Mouse (Mus musculus) forebrain, embryonic 15.5 days (tissue): ENCODE data around the gene Cd63. TPM values are rescaled to one million over a fixed set of nuclear protein-coding genes. Genes with fewer than 3 reads are reported as not detected.
A peak's percentile ranks its signal among the peaks of the same experiment; 100 is the strongest.

Experiments used
- ATAC-seq: fragments of 200-750 bp; cut with Nextera tagmentation; replicated peaks from 2 replicates; pipeline ENCODE4 v1.8.0; 2017; ENCODE audit warnings: mild to moderate bottlenecking, moderate TSS enrichment, moderate library complexity
- H3K27ac ChIP-seq: fragments of 300-500 bp; sonication (generic); replicated peaks from 2 replicates; pipeline ENCODE4 v1.5.1; 2015; ENCODE audit warnings: mild to moderate bottlenecking, inconsistent platforms
- H3K27me3 ChIP-seq: fragments of 300-500 bp; sonication (generic); 2 replicates; pipeline ENCODE4 v1.6.1; 2015; ENCODE audit warnings: inconsistent platforms
- H3K36me3 ChIP-seq: fragments of 300-500 bp; sonication (generic); 2 replicates; pipeline ENCODE4 v1.6.1; 2015; ENCODE audit warnings: mild to moderate bottlenecking, inconsistent platforms
- H3K4me1 ChIP-seq: fragments of 300-500 bp; sonication (generic); 2 replicates; pipeline ENCODE4 v1.6.1; 2015; ENCODE audit warnings: inconsistent platforms
- H3K4me2 ChIP-seq: fragments of 300-500 bp; sonication (generic); replicated peaks from 2 replicates; pipeline ENCODE4 v1.6.1; 2015; ENCODE audit warnings: mild to moderate bottlenecking, inconsistent platforms
- H3K4me3 ChIP-seq: fragments of 300-500 bp; sonication (generic); 2 replicates; pipeline ENCODE4 v1.5.1; 2015; ENCODE audit warnings: mild to moderate bottlenecking, inconsistent platforms
- H3K9ac ChIP-seq: fragments of 300-500 bp; sonication (generic); replicated peaks from 2 replicates; pipeline ENCODE4 v1.6.1; 2015; ENCODE audit warnings: mild to moderate bottlenecking, inconsistent platforms
- H3K9me3 ChIP-seq: fragments of 300-500 bp; sonication (generic); 2 replicates; pipeline ENCODE4 v1.6.1; 2016; ENCODE audit warnings: inconsistent platforms
- WGBS: fragments of 180-500 bp; shearing (Covaris S2); methylation state at CpG from one replicate; pipeline ENCODE4 v1.1.7; 2015; ENCODE audit warnings: mixed read lengths; 5-methylcytosine and 5-hydroxymethylcytosine counted together
- polyA plus RNA-seq: library from polyadenylated mRNA; unstranded; fragments of >200 nt; fragmentation: Nextera tagmentation; extraction: Ambion mirVana; gene quantifications from 2 replicates; pipeline ENCODE4 v1.2.1, GENCODE M21; 2015

Cd63 gene
- polyA plus RNA-seq, 1 experiment from 2014 or later = 142 TPM

GRCm38 (mm10) chr10:128933976-128934721, 33.4 kb downstream of the Cd63 start:
- Histone ChIP-seq H3K9me3 (no peaks in the 10 kb centered on the region), H3K36me3 (no peaks in the 10 kb centered on the region), H3K4me2 (peak overlapping the region; percentile 86), H3K27ac (no peak overlapping the region), H3K4me3 (peak overlapping the region; percentile 46), H3K9ac (peak overlapping the region; percentile 38), H3K27me3 (peaks cover 54% of the 10 kb centered on the region), H3K4me1 (peaks cover 20% of the 10 kb centered on the region)
- WGBS = 2% methylated on average over 21 of the region's 21 CpGs
- no peak for ATAC-seq

GRCm38 (mm10) chr10:128934997-128935787, 34.4 kb downstream of the Cd63 start:
- no peak overlapping the region for H3K27ac ChIP-seq
- 69% methylated on average over 7 of the region's 7 CpGs for WGBS
- H3K4me3 ChIP-seq = no peak overlapping the region
- H3K4me2 ChIP-seq = no peak overlapping the region
- no peaks in the 10 kb centered on the region for H3K9me3 ChIP-seq
- H3K36me3 ChIP-seq = no peaks in the 10 kb centered on the region
- no peak overlapping the region for H3K9ac ChIP-seq
- H3K27me3 ChIP-seq = peaks cover 53% of the 10 kb centered on the region
- ATAC-seq = no peak
- peaks cover 14% of the 10 kb centered on the region for H3K4me1 ChIP-seq

DNA sequence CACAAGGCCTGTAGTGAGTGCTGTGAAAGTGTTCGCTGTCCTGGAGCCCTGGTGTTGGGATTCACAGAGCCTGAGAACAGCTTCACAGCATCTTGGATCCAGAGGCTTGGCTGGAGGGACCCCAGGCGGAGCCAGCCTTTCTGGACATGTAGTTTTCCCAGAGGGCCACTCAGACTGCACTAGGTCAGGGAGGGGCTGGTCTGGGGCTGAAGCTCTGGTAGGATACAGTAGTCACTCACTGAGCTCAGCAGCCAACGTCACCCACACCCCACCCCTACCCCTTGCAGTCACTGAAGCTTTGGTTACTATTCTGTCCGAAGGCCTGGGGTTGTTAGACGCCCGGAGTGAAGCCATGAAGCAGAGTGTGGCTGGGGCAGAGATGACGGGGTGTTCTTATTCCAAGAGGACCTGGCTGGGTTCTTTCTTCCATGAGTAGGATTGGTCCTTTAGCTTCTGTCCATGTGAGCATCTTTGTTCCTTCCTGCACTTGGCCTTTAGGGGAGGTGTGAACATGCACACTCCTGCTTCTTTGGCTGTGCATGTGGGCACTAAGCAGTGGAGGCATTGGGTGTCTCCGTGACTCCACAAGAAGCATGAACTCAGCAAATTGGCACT, 35.1 kb downstream of the Cd63 start:
- no peak for ATAC-seq
- WGBS = 71% methylated on average over 8 of the region's 8 CpGs
- H3K4me2 ChIP-seq = no peak overlapping the region

GRCm38 (mm10) chr10:128937756-128938390, 37.1 kb downstream of the Cd63 start:
- no peak overlapping the region for H3K9ac ChIP-seq
- no peak overlapping the region for H3K27ac ChIP-seq
- no peak overlapping the region for H3K4me3 ChIP-seq
- no peaks in the 10 kb centered on the region for H3K9me3 ChIP-seq
- no peak overlapping the region for H3K4me2 ChIP-seq
- no peaks in the 10 kb centered on the region for H3K36me3 ChIP-seq
- 76% methylated on average over 12 of the region's 12 CpGs for WGBS
- H3K4me1 ChIP-seq = peaks cover 14% of the 10 kb centered on the region
- no peak for ATAC-seq
- H3K27me3 ChIP-seq = peaks cover 31% of the 10 kb centered on the region

More for the DNA sequence above, 35.1 kb downstream of the Cd63 start:
- Histone ChIP-seq H3K27me3 (peaks cover 51% of the 10 kb centered on the region), H3K4me1 (peaks cover 14% of the 10 kb centered on the region), H3K9me3 (no peaks in the 10 kb centered on the region), H3K4me3 (no peak overlapping the region), H3K9ac (no peak overlapping the region), H3K27ac (no peak overlapping the region), H3K36me3 (no peaks in the 10 kb centered on the region)

GRCm38 (mm10) chr10:128938457-128938856, 37.7 kb downstream of the Cd63 start:
- Histone ChIP-seq H3K4me3 (no peak overlapping the region), H3K9me3 (no peaks in the 10 kb centered on the region), H3K27ac (no peak overlapping the region), H3K4me2 (no peak overlapping the region), H3K27me3 (peaks cover 25% of the 10 kb centered on the region), H3K9ac (no peak overlapping the region), H3K36me3 (no peaks in the 10 kb centered on the region), H3K4me1 (peaks cover 10% of the 10 kb centered on the region)
- no peak for ATAC-seq
- WGBS = 73% methylated on average over 9 of the region's 9 CpGs

DNA sequence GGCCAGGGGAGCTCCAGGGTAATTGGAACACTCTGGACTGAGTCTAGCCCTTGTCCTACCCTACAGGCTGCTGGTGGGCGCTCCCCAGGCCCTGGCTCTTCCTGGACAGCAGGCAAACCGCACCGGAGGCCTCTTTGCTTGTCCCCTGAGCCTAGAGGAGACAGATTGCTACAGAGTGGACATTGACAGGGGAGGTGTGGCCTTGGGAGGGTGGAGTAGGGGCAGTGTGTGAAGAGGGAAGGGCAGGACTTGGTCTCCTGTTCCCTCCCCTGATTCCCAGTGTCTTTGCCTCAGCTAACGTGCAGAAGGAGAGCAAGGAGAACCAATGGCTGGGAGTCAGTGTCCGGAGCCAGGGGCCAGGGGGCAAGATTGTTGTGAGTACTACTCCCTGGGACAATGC, 38.2 kb downstream of the Cd63 start:
- no peak for ATAC-seq
- no peak overlapping the region for H3K4me3 ChIP-seq
- peaks cover 20% of the 10 kb centered on the region for H3K27me3 ChIP-seq
- H3K36me3 ChIP-seq = no peaks in the 10 kb centered on the region
- H3K4me2 ChIP-seq = no peak overlapping the region
- H3K27ac ChIP-seq = no peak overlapping the region
- 77% methylated on average over 5 of the region's 5 CpGs for WGBS
- no peak overlapping the region for H3K9ac ChIP-seq
- no peaks in the 10 kb centered on the region for H3K9me3 ChIP-seq
- H3K4me1 ChIP-seq = peaks cover 4% of the 10 kb centered on the region

GRCm38 (mm10) chr10:128940475-128941061, 39.8 kb downstream of the Cd63 start:
- Histone ChIP-seq H3K4me1 (no peaks in the 10 kb centered on the region), H3K36me3 (no peaks in the 10 kb centered on the region), H3K9me3 (no peaks in the 10 kb centered on the region), H3K27me3 (peaks cover 6% of the 10 kb centered on the region), H3K4me3 (no peak overlapping the region), H3K27ac (no peak overlapping the region), H3K9ac (no peak overlapping the region), H3K4me2 (no peak overlapping the region)
- ATAC-seq = no peak
- WGBS = 79% methylated on average over 10 of the region's 10 CpGs

- no peaks in the 10 kb centered on the region for H3K27me3 ChIP-seq
- no peaks in the 10 kb centered on the region for H3K36me3 ChIP-seq
- no peak overlapping the region for H3K9ac ChIP-seq
- no peak overlapping the region for H3K27ac ChIP-seq
- no peak overlapping the region for H3K4me2 ChIP-seq
- 18% methylated on average over 3 of the region's 3 CpGs for WGBS
- H3K9me3 ChIP-seq = no peaks in the 10 kb centered on the region
- no peak overlapping the region for H3K4me3 ChIP-seq
- H3K4me1 ChIP-seq = no peaks in the 10 kb centered on the region
- ATAC-seq = no peak
Measured at GRCm38 (mm10) chr10:128945675-128946074, 44.9 kb downstream of the Cd63 start.

DNA sequence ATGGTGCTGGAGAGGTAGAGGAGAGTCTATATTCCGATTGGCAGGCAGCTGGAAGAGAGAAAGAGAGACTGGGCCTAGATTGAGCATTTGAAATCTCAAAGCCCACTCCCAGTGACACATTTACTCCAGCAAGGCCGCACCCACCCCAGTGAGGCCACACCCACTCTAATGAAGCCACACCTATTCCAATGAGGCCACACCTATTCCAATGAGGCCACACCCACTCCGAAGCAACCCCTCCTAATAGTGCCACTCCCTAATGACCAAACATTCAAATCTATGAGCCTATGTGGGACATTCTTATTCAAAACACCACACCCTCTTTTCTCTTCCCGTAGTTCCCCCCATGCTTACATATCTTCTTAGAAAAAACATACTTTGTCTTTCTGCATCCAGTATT, 46.7 kb downstream of the Cd63 start:
- no peak overlapping the region for H3K4me2 ChIP-seq
- no peak overlapping the region for H3K4me3 ChIP-seq
- no peaks in the 10 kb centered on the region for H3K9me3 ChIP-seq
- no peaks in the 10 kb centered on the region for H3K4me1 ChIP-seq
- 90% methylated on average over 4 of the region's 4 CpGs for WGBS
- no peaks in the 10 kb centered on the region for H3K27me3 ChIP-seq
- H3K9ac ChIP-seq = no peak overlapping the region
- H3K27ac ChIP-seq = no peak overlapping the region
- H3K36me3 ChIP-seq = no peaks in the 10 kb centered on the region
- ATAC-seq = no peak

DNA sequence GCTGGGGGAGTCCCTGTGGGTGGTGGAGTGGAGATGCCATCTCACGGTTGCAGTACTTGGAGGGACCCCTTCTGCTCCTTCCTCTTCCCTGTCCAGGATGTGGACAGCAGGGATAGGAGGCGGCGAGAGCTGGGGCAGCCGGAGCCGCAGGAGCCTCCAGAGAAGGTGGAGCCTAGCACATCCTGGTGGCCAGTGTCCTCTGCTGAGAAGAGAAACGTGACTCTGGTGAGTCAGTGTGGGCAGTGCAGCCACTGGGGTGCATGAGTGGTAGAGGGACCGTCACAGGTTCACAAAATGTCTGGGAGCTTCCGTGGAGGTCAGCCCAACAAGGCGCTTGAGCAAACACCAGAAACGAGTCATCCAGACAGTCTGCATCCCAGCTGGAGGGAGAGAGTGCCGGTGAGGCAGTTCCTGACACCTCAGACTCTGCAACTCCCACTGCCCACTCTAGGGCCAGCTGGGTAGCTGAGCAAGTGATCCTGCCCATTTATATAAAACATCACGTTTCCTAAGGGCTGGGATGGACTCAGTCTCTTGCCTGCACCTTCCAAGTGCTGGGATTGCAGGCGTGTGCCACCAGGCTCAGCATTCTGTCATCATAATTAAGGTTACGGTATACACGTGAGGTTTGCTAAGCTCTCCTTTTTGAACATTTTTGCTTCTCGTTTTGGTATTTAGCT, 49.6 kb downstream of the Cd63 start:
- no peak overlapping the region for H3K4me2 ChIP-seq
- H3K4me1 ChIP-seq = no peaks in the 10 kb centered on the region
- H3K27ac ChIP-seq = no peak overlapping the region
- H3K9ac ChIP-seq = no peak overlapping the region
- H3K36me3 ChIP-seq = no peaks in the 10 kb centered on the region
- H3K9me3 ChIP-seq = no peaks in the 10 kb centered on the region
- no peak for ATAC-seq
- H3K4me3 ChIP-seq = no peak overlapping the region
- H3K27me3 ChIP-seq = no peaks in the 10 kb centered on the region
- WGBS = 73% methylated on average over 16 of the region's 16 CpGs

DNA sequence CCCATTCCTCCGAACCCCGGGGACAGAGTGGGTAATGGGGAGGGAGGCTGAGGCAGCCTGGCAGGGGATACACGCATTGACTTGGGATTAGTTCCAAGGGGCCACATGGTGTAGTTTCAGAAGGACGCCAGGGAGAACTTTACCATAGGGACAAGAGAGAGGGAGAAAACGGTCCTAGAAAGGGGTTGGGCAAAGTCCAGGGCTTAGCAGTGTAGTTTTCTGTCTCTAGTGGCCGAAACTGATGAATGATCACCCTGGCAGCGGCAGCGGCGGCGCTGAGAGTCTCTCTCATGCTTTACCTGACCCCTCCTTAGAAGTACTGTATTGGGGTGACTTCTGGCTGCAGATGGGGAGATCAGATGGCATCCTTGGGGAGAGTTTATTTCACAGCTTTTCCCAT, 57.6 kb downstream of the Cd63 start:
- WGBS = 78% methylated on average over 10 of the region's 10 CpGs
- Histone ChIP-seq H3K27me3 (no peaks in the 10 kb centered on the region), H3K27ac (no peak overlapping the region), H3K4me2 (no peak overlapping the region), H3K36me3 (no peaks in the 10 kb centered on the region), H3K9me3 (no peaks in the 10 kb centered on the region), H3K4me1 (no peaks in the 10 kb centered on the region), H3K4me3 (no peak overlapping the region), H3K9ac (no peak overlapping the region)
- no peak for ATAC-seq
